Mouse (Mus musculus): ENCODE data around the gene Ctnnbip1.

- no peak for TF ChIP-seq HCFC1 (IDR thresholded peaks at IDR 0.05; ENCODE audit: borderline replicate concordance, insufficient read depth, low read length)
- no peak for TF ChIP-seq ZC3H11A (IDR thresholded peaks at IDR 0.05; ENCODE audit: borderline replicate concordance, low read depth, low read length)
Observed at GRCm38 (mm10) chr4:149498901-149499300, 19.1 kb upstream of the Ctnnbip1 start.
